Mouse (Mus musculus): ENCODE results near the gene Klra9.
"Not testable (repeated sequence)": the region's sequence is repeated elsewhere in the genome, so short reads cannot be mapped to it uniquely, and the experiment has no call there.

Gene Klra9

DNA sequence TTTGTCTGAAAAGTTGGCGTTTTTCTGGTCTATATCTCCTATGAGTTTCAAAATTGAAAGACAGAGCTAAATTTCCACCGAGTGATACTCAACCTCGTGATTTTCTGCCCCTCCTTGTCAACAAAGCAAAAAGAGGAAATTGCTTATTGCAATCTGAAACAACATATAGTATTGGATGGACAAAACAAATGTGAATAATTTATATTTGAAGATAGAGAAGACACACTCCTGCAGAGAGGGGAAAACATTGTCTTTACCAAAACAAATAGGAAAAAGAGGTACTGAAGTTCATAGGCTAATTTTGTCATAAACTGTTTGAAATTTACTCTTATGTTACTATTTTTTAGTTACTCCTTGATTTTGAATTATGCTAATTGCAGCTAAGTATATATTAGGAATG is at the start of gene Klra9:
TSS of gene Klra9 (minus strand) at position 101 of the 400 bp plus-strand sequence.
- DNase-seq: not testable (repeated sequence)

DNA sequence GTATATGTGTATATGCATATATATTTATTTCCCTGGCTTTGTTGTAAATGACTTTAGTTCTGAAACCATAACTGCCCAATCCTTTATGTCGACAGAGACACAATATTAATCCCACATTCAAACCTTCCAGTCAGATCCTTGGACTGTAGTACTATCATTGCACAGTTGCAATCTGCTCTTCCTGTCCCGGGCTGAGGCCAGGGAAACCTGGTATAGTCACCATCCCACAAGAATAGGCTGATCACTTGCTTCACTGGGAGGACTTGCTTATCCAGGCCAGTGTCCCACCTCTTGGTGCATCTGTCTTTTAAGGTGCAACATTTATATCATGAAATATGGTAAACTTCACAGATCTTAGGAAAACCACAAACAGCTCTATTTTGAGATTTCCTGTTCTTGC is 44.6 kb upstream of the Klra9 start:
- DNase-seq: peak in 1 of 2 experiments; percentile 4

DNA sequence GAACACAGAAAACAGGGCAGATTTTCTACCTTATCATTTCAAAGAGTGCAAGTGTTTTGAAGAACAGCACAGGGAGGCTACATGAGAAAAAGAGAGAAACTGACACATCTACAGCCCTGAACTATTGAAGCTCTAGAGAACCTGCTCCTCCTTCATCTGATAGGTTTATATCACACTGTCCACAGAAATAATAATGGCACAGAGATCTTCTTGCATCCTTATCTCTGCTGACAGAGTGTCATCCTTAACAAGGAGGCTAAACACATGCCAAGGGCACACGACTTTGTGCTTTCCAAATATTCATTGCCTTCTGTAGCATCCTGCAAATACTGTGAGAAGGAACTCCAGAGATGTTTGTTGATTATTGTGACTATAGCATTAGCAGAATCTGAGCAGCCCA is 43.7 kb upstream of the Klra9 start:
- no peak for DNase-seq

GRCm38 (mm10) chr6:130233222-130233621 is 40.3 kb upstream of the Klra9 start, which contains the start of gene Klra7:
Gene Klra7, minus strand, starts transcription at chr6:130233322.
- DNase-seq: no peak

DNA sequence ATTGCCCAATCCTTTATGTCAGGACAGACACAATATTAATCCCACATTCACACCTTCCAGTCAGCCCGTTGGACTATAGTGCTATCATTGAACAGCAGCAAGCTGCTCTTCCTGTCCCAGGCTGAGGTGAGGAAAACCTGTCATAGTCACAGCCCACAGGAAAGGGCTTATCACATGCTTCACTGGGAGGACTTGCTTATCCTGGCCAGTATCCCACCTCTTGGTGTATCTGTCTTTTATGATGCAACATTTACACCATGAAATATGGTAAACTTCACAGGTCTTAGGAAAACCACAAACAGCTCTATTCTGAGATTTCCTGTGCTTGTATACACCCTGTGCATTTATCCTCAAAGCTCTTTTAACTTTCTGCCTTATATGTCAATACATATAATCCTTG is 4.5 kb upstream of the Klra9 start:
- not testable (repeated sequence) for DNase-seq

DNA sequence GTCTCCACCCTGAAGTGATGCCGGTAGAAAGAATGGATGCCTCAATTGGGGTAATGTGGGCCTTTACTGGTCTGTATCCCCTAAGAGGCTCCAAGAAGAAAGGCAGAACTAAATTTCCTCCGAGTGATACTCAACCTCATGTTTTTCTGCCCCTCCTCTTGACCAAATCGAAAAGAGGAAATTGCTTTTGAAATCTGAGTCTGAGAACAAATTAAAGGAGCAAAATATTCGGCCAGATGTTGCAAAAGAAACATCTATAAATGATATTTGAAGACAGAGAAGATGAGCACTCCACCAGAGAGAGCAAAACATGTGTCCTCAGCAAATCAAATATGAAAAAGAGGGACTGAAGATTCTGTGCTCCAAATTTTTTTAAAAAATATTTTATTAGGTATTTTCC is 63.1 kb downstream of the Klra9 start, which contains the start of gene Klra8:
TSS of gene Klra8 (minus strand) at position 101 of the 400 bp plus-strand sequence.
- not testable (repeated sequence) for DNase-seq
